Mouse (Mus musculus): ENCODE measurements around the gene Kprp. TPM values are rescaled to one million over a fixed set of nuclear protein-coding genes. Genes with fewer than 3 reads are reported as not detected.

Kprp gene
- polyA plus RNA-seq (2017; shearing (Covaris generic)): not detected

DNA sequence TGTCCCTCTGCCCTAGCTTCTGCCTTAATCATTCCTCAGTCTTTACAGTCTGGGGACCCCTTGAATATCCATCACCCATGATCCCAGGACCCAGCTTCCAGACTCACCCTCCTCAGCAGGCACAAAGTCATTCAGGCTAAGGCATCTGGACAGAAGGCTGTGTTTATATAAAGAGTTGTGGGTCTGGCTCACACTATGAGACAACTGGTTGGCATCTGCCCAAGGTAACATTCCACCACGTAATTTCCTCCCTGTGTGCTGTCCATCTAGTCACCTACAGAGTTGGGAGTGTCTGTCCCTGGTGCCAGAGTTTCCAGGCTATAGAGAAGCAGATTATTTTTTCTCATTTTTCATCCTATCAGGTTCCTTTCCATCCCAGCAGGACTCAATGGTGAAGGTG is at the start of gene Kprp:
TSS of gene Kprp (minus strand) at position 140 of the 400 bp plus-strand sequence.

DNA sequence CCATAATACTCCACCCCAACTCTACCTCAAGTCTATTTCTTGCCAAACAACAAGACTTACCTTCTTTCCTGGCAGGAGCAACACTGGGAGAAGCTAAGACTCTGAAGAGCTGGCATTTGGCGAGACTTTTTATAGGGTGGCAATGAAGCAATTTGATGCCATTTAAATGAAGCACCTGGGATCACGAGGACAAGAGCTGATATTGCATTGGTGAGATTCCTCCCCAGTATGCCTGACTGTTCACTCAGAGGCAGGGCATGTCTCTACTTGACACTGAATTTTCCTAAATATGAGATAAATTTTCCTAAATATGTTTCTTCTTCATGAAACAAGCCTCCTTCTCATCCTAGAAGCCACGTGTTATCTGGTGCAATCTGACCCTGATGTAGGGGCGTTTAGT is 43.1 kb upstream of the Kprp start, which contains the start of gene 2310050C09Rik:
TSS of gene 2310050C09Rik (minus strand) at position 101 of the 400 bp plus-strand sequence.

DNA sequence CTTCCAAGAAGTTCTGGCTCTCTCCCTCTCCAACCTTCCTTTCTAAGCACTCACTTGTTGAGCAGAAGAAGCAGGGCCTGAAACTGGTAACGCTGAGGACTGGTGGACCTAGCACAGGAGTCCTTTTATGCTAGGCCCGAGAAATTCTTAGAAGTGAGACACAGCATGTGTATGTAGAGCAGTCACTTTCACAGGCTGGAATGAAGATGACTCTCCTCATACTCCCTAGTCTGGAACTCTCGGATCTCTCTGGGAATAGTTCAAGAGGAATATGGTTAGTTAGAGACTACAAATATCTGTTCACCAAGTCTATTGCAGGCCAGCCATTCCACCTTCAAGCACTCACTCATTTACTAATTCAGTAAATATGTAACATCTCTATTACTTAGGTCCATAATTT is 24.1 kb upstream of the Kprp start, which contains the start of gene Lce1l:
TSS of gene Lce1l (minus strand) at position 101 of the 400 bp plus-strand sequence.

DNA sequence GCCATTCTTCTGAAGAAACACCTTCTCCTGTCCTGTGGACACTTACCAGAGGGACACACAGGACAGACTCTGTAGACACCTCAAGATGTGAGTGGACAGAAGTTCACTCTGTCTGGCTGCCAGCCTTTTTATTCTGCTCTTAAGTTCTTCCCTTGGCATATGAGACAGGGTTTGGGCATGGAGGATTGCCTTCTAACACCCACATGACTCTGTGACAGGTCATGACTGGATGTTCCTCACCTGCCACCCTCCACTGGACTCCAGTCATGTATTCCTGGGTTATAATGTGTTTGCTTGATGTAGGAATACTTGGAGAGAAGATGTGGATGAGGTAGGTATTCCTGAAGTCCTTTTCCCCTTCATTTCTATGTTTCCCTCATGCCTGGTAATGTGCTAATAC is 19.3 kb downstream of the Kprp start, which contains the start of gene Lce1k:
TSS of gene Lce1k (minus strand) at position 101 of the 400 bp plus-strand sequence.

DNA sequence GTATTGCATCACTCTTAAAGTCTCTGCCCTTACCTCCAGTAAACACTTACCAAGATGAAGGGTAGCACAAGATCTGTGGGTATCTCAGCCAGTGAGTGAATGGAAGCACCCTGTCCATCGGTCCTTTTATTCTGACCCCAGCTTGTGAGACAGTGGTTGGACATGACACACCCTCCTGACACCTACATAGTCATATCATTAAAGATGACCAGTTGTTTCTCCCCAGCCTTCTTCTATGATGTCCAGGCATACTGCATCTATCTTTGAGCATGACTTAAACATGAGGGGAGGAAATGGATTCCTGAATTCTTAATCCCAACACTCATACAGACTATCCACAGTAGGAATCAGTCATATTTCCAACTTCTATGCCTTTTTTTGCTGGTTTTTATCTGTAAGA is 36.6 kb downstream of the Kprp start, which contains the start of gene Lce1j:
TSS of gene Lce1j (minus strand) at position 101 of the 400 bp plus-strand sequence.

DNA sequence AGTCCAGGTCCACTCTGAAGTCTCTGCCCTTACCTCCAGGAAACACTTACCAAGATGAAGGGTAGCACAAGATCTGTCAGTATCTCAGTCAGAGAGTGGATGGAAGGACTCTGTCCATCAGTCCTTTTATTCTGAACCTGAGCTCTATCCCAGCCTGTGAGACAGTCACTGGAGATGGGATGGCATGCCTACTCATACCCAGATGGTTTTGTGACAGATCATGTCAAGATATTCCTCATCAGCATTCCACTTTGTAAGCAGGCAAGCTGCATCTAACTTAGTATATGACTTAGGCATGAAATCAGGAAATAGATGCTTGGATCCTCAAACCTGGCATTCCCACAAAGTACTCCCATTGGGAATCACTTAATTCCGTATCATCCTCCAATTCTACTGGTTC is 48.2 kb downstream of the Kprp start, which contains the start of gene Lce1i:
TSS of gene Lce1i (minus strand) at position 101 of the 400 bp plus-strand sequence.

Other genes starting within 250 kb of the Kprp start
- not detected for gene Smcp, start 238.2 kb downstream of the Kprp start, polyA plus RNA-seq (2017; shearing (Covaris generic))
- not detected for gene 2210017I01Rik, start 219.8 kb downstream of the Kprp start, polyA plus RNA-seq (2017; shearing (Covaris generic))
- not detected for gene Lce6a, start 205.6 kb downstream of the Kprp start, polyA plus RNA-seq (2017; shearing (Covaris generic))
- not detected for gene Lce1a1, start 178.9 kb downstream of the Kprp start, polyA plus RNA-seq (2017; shearing (Covaris generic))
- gene Lce1b, start 170.3 kb downstream of the Kprp start, polyA plus RNA-seq (2017; shearing (Covaris generic)): not detected
- gene Lce1a2, start 156.9 kb downstream of the Kprp start, polyA plus RNA-seq (2017; shearing (Covaris generic)): not detected
- gene Lce1c, start 148.0 kb downstream of the Kprp start, polyA plus RNA-seq (2017; shearing (Covaris generic)): not detected
- not detected for gene Lce1d, start 140.0 kb downstream of the Kprp start, polyA plus RNA-seq (2017; shearing (Covaris generic))
- gene Lce1e, start 118.2 kb downstream of the Kprp start, polyA plus RNA-seq (2017; shearing (Covaris generic)): not detected
- not detected for gene Lce1f, start 106.9 kb downstream of the Kprp start, polyA plus RNA-seq (2017; shearing (Covaris generic))
- gene Gm38119, start 88.2 kb downstream of the Kprp start, polyA plus RNA-seq (2017; shearing (Covaris generic)): not detected
- gene Lce1g, start 74.9 kb downstream of the Kprp start, polyA plus RNA-seq (2017; shearing (Covaris generic)): not detected
- not detected for gene Lce1h, start 62.2 kb downstream of the Kprp start, polyA plus RNA-seq (2017; shearing (Covaris generic))
- gene Lce1i, start 48.3 kb downstream of the Kprp start, polyA plus RNA-seq (2017; shearing (Covaris generic)): not detected
- not detected for gene Lce1j, start 36.7 kb downstream of the Kprp start, polyA plus RNA-seq (2017; shearing (Covaris generic))
- gene Lce1k, start 19.4 kb downstream of the Kprp start, polyA plus RNA-seq (2017; shearing (Covaris generic)): not detected
- not detected for gene Lce1l, start 24.0 kb upstream of the Kprp start, polyA plus RNA-seq (2017; shearing (Covaris generic))
- gene 2310050C09Rik, start 43.0 kb upstream of the Kprp start, polyA plus RNA-seq (2017; shearing (Covaris generic)): under 1 TPM in 1 of 2 experiments, not detected in 1; 0.53 TPM
- gene Lce3a, start 99.0 kb upstream of the Kprp start, polyA plus RNA-seq (2017; shearing (Covaris generic)): not detected
- not detected for gene Lce3b, start 105.7 kb upstream of the Kprp start, polyA plus RNA-seq (2017; shearing (Covaris generic))
- not detected for gene Lce3c, start 117.2 kb upstream of the Kprp start, polyA plus RNA-seq (2017; shearing (Covaris generic))
- under 1 TPM in 1 of 2 experiments, not detected in 1; 0.34 TPM for gene Lce3d, start 130.1 kb upstream of the Kprp start, polyA plus RNA-seq (2017; shearing (Covaris generic))
- not detected for gene Lce3e, start 139.8 kb upstream of the Kprp start, polyA plus RNA-seq (2017; shearing (Covaris generic))
- not detected for gene Lce3f, start 165.0 kb upstream of the Kprp start, polyA plus RNA-seq (2017; shearing (Covaris generic))
- not detected for gene Crct1, start 188.4 kb upstream of the Kprp start, polyA plus RNA-seq (2017; shearing (Covaris generic))
- gene Lce1m, start 191.8 kb upstream of the Kprp start, polyA plus RNA-seq (2017; shearing (Covaris generic)): not detected
- 1 to 10 TPM in 1 of 2 experiments, not detected in 1; 1.4 TPM for gene Gm4858, start 241.6 kb upstream of the Kprp start, polyA plus RNA-seq (2017; shearing (Covaris generic))

All from inflammation-experienced regulatory T-cells (primary cell).